Mouse (Mus musculus) NIH3T3 (cell line): Measurements from ENCODE around the gene Atp6v1g1.

Source experiments
- DNase-seq: peaks from one replicate; pipeline ENCODE4 v3.0.0-alpha.2; 2012; ENCODE audit warnings: low read depth

The Atp6v1g1 gene

GRCm38 (mm10) chr4:63580078-63580477, 35.5 kb downstream of the Atp6v1g1 start:
- DNase-seq, result no peak

- DNase-seq, result peak; percentile 66
Measured at GRCm38 (mm10) chr4:63582580-63582979, 38.0 kb downstream of the Atp6v1g1 start.

GRCm38 (mm10) chr4:63585216-63585615, 40.6 kb downstream of the Atp6v1g1 start:
- no peak for DNase-seq

- no peak for DNase-seq
Measured at GRCm38 (mm10) chr4:63586240-63586639, 41.7 kb downstream of the Atp6v1g1 start.

GRCm38 (mm10) chr4:63589987-63590386, 45.4 kb downstream of the Atp6v1g1 start:
- DNase-seq, result no peak

- DNase-seq, result no peak
Measured at GRCm38 (mm10) chr4:63590538-63590937, 46.0 kb downstream of the Atp6v1g1 start.

GRCm38 (mm10) chr4:63594459-63595110, 50.0 kb downstream of the Atp6v1g1 start:
- DNase-seq, result no peak

GRCm38 (mm10) chr4:63595259-63595658, 50.7 kb downstream of the Atp6v1g1 start:
- DNase-seq, result no peak

- no peak for DNase-seq
Measured at GRCm38 (mm10) chr4:63596010-63596409, 51.4 kb downstream of the Atp6v1g1 start.
